Mouse (Mus musculus): ENCODE measurements around the gene Rnls.
"Not testable (repeated sequence)": the region's sequence is repeated elsewhere in the genome, so short reads cannot be mapped to it uniquely, and the experiment has no call there.

Gene Rnls

DNA sequence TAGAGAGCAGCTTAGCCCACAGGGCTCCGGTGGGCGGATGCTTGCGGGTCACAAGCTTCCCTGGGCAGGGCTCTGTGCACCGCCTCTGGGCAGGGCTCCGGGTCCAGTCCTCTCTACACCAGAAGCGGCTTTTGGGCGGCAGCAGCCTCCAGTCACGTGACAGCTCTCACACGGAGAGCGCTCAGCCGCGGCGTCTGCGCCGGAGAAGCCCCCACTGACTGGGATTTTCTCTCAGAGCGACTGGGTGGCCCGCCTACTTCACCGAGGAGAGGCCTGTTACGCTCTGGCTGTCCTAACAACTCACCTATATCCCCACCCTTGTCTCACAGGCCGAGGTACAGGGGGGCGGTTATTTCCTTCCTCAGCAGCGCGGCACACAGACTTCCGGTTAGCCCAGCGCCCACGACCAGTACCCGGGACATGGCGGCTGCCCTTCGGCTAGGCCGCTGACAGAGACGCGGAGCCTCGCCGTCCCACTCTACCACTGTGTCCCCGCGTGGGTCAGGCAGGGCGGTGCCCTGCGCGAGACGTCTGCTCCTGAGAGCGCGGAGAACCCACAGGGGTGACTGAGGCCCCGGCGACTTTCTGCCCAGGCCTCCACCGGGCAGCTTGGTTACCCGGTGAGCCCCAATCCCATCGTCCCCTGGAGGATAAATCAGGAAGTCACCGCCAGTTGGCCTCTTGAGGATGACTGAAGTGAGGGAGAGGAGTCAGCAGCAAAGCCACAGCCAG, at the start of gene Rnls:
Gene Rnls (minus strand): TSS at position 645 of the 732 bp plus-strand sequence.
- DNase-seq (ENCODE audit: low spot score in 2 of 2): peak; percentile 67 to 87

DNA sequence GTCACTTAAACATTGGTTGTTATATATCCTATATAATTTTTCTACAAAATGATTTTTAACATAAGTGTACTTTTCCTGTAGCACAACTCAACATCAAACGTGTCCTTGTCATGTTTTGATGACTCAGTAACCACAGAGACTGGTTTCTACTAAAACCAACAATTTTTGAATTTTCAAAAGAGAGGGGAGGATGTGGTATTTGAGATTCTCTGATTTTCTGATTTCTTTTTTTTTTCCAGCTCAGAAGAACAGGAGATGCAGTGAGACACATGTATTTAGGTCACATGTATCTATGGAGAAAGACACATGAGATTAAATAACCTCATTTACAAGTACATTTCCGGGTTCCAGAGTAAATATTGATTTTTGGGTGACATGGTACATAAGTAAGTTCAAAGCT, 37.4 kb upstream of the Rnls start:
- no peak for DNase-seq (ENCODE audit: low spot score in 2 of 2)

GRCm38 (mm10) chr19:33419368-33419767, 27.3 kb upstream of the Rnls start:
- not testable (repeated sequence) for DNase-seq (ENCODE audit: low spot score in 2 of 2)

- DNase-seq (ENCODE audit: low spot score in 2 of 2): no peak
Observed at GRCm38 (mm10) chr19:33380825-33381224, 11.3 kb downstream of the Rnls start.

- DNase-seq (ENCODE audit: low spot score in 2 of 2): no peak
Observed at GRCm38 (mm10) chr19:33380386-33380785, 11.7 kb downstream of the Rnls start.

- DNase-seq (ENCODE audit: low spot score in 2 of 2): no peak
Observed at GRCm38 (mm10) chr19:33368808-33369207, 23.3 kb downstream of the Rnls start.

- peak; percentile 33 to 47 for DNase-seq (ENCODE audit: low spot score in 2 of 2)
Observed at GRCm38 (mm10) chr19:33366661-33367060, 25.4 kb downstream of the Rnls start.

GRCm38 (mm10) chr19:33357019-33357418, 35.1 kb downstream of the Rnls start:
- DNase-seq (ENCODE audit: low spot score in 2 of 2): no peak

GRCm38 (mm10) chr19:33340119-33340518, 52.0 kb downstream of the Rnls start:
- DNase-seq (ENCODE audit: low spot score in 2 of 2): no peak

DNA sequence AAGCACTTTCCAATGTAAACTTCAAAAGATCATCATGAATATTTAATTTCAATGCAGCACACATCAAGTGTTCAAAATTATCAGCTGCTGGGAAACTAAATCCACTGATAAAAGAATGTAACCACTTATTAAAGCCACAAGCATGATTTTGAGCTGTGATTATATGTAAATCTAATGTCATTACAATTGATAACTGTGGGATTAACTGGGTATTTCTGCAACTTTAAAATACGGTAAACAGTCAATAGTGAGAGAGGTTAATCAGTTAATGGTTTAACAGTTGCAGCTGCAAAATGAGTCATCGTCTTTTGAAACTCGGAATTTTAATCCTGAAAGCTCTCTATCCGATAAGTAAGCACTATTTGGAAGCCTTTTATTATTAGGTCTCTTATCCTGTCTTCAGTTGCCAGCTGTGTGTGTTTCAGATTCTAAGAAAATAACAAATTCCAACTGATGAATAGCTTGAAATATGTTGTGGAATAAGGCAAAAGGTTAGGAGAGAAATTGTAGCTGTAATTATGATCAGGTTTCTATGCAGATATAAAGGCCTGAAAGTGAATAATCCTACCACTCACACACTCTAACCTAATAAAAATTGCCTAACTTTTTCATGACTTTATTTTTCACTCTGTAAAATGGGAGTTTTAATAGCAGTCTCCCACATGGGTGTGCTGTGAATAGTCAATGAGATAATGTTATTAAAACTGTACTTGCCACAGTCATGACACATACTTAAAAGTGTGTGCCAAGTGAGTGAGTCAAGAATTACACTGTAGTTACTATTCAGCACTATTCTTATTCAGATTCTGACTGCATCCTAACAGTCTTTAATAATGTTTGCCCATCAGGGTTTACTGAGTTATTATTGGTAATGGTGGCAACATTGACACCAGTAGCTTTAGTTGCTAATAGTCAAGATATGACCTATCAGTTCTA, 65.1 kb downstream of the Rnls start:
- DNase-seq (ENCODE audit: low spot score in 2 of 2): no peak

DNA sequence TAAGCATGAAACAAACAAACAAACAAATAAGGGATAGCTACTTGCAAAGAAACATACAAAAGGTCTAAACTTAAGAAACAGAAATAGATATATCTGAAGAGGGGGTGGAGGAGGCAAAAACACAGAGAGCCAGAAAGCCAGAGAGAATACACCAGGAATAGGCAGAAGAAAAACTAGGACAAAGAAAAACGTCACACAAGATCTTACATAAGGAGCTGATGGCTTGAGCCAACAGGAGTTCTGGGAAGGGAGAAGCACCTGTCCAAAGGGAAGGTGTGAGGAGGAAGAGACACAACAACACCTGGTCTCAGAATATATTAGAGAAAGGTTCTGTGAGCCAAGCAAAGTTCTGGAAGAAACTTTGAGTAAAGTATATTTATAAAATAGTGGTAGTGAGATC, 73.3 kb downstream of the Rnls start:
- no peak for DNase-seq (ENCODE audit: low spot score in 2 of 2)

- no peak for DNase-seq (ENCODE audit: low spot score in 2 of 2)
Observed at GRCm38 (mm10) chr19:33317130-33317529, 75.0 kb downstream of the Rnls start.

GRCm38 (mm10) chr19:33299726-33300292, 92.3 kb downstream of the Rnls start:
- DNase-seq (ENCODE audit: low spot score in 2 of 2): no peak

DNA sequence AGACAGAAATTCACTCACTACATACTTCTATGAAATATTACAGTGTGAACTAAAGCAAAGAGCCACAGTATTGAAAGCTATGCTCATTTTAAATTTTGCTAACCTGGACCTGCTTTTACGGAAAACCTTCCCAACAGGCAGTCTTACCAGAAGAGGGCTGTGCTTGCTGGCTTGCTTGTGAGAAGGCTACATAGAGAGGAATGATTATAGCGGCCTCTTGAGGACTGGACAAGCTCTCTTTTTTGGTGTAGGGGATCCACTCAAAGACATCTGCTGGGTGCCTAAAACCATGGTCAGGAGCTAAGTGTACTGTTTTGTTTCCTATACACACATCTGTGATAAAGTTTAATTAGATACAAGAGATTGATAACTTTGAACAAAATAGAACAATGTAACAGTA, 95.8 kb downstream of the Rnls start:
- no peak for DNase-seq (ENCODE audit: low spot score in 2 of 2)

GRCm38 (mm10) chr19:33282985-33283384, 109.1 kb downstream of the Rnls start:
- DNase-seq (ENCODE audit: low spot score in 2 of 2): no peak

GRCm38 (mm10) chr19:33276421-33276820, 115.7 kb downstream of the Rnls start:
- no peak for DNase-seq (ENCODE audit: low spot score in 2 of 2)

GRCm38 (mm10) chr19:33273676-33274075, 118.4 kb downstream of the Rnls start:
- no peak for DNase-seq (ENCODE audit: low spot score in 2 of 2)

DNA sequence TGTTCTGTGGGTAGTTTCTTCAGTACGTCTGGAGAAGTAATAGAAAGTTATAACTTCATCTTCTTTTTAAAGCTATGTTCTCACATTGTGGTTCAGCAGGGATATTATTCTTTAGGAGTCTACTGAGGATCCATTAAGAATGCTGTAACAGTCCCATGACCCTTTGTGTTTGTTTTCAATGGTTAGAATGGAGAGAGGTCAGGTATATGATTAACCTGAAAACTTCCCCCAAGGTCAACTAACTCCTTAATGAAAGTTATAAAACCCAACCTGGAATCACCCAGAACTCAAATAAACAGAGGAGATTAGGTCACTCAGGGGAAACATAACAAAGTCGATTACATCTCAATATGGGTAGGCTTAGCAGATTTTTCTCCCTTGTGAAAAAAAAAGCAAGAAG, 120.5 kb downstream of the Rnls start:
- no peak for DNase-seq (ENCODE audit: low spot score in 2 of 2)

GRCm38 (mm10) chr19:33270231-33270630, 121.9 kb downstream of the Rnls start:
- no peak for DNase-seq (ENCODE audit: low spot score in 2 of 2)

DNA sequence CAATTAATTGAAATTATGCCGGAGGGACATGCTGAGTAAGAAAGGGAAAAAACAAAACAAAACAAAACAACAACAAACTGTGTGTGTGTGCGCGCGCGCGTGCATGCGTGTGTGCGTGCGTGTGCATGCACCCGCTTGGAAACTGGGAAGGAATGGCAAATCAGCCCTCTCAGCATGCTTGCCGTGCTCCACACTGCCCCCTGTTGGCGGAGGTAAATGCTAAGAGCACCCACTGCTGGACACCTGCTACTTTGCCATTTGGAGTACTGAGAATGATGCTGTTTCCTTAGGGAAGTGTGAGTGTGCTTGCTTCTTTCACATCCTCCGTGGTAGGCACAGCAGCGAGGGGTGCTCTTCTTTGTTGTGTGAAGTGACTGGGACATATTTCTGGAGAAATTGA, 124.1 kb downstream of the Rnls start:
- DNase-seq (ENCODE audit: low spot score in 2 of 2): no peak

GRCm38 (mm10) chr19:33265245-33265644, 126.8 kb downstream of the Rnls start:
- DNase-seq (ENCODE audit: low spot score in 2 of 2): no peak

GRCm38 (mm10) chr19:33264224-33264993, 127.7 kb downstream of the Rnls start:
- DNase-seq (ENCODE audit: low spot score in 2 of 2): no peak

All from urinary bladder, postnatal 36 days (tissue).